Mouse (Mus musculus) heart, postnatal 25 days (tissue): ENCODE results near the gene Nprl3. TPM values are rescaled to one million over a fixed set of nuclear protein-coding genes. Genes with fewer than 3 reads are reported as not detected.
"Not testable (repeated sequence)": the region's sequence is repeated elsewhere in the genome, so short reads cannot be mapped to it uniquely, and the experiment has no call there.

ENCODE experiments used
- DNase-seq: peaks from one replicate; pipeline ENCODE4 v3.0.0; 2022; ENCODE audit warnings: low spot score
- intact Hi-C: fragments of 180-260 bp; cut with DNase I; formaldehyde crosslinking; loops from one replicate; pipeline ENCODE4 v1.15.1; 2025
- total RNA-seq, 2 experiments: library from RNA; stranded (reverse); gene quantifications; 2 replicates each; pipeline ENCODE4 v1.2.3; 2021

Gene Nprl3
- total RNA-seq, 2 experiments from 2014 or later = 26.8 to 29.8 TPM

DNA sequence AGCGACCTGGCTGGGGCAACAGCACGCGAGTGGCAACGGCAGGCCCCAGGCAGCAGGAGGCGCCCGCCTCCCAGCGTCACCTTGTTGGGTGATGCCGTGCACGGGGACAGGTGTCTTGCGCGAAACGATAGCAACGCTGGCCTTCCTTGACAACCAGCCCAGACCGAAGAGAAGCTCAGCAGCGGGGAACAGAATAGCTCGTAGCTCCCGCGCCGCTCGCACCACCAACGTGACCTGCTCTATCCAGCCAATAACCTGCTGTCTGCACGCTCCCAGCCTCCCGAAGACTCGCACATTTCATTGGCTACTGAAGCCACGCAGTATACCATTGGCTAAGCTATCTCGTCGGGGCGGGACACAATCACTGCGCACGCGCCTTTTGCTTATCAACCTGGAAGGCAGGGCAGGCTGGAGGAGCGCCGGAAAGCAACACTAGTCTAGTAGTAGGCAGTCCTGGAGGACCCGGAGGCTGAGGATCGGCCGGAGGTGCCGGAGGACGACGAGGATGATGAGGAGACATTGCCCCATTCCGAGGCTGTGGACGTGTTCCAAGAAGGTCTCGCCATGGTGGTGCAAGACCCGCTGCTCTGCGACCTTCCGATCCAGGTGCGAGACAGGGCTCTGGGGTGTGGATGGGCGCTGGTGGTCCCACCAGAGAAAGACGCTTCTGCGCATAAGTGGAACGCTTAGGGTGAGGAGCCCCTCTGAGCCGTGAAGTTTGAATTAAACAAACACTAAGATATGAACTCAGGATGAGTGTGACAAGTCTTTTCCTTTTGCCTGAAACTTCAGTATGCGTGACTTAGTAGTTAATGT, 62.2 kb downstream of the Nprl3 start, which contains the start of gene Snrnp25:
Gene Snrnp25, plus strand, starts transcription at position 358 of the 816 bp plus-strand sequence.
- DNase-seq = peak; percentile 95
- intact Hi-C loops = loop anchor here (5.0 kb wide), 1 partner anchor 37 kb away; no protein-coding TSS in a partner anchor

DNA sequence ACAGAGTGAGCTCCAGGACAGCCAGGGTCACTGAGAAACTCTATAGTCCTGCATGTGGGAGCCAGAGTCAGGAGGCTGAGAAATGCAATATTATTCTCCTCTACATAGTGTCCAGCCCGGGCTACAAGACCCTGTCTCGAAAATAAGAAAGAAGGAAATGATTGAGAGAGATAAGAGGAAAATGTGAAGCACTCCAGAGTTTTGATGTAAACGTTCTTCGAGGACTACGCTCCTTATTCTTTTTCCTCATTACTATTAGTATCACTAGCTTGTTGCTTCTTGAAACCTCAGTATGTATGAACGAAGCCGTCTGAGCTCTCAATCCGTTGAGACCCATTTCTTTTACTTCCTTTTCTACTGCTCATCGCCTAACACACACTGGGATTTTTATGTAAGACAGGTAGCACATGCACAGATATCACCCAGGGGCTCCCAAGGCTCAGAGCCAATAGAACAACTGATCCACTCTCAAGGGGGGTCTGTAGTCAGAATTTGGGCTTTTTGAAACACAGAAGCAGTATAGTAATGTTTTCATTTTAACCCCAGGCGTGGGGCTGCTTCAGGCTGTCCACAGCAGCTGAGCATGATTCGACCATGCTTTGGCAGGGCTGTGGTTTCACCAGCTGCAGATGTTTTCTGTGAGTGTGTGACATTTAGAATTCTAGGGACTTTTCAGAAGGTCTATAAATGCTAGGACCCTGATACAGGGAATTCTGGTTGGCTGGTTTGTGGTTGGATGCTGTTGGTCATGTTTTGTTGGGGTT, 65.4 kb downstream of the Nprl3 start:
- intact Hi-C loops = no loop called here
- no peak for DNase-seq

DNA sequence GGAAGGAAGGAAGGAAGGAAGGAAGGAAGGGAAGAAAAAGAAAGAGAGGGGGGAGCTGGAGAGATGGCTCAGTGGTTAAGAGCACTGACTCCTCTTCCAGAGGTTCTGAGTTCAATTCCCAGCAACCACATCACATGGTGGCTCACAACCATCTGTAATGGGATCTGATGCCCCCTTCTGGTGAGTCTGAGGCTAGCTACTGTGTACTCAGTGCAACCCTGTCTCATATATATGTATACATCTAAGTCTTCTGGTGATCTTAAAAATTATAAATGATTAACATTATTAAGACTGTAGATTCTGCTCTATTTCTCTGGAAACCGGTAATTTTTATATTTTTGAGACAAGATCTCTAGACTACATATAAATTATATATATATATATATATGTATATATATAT, 66.5 kb downstream of the Nprl3 start:
- intact Hi-C loops, DNase-seq: not testable (repeated sequence)

- no peak for DNase-seq
- intact Hi-C loops = no loop called here
Observed at GRCm38 (mm10) chr11:32200075-32200601, 67.4 kb downstream of the Nprl3 start, which contains the start of gene Il9r. TSS of gene Il9r (minus strand) at chr11:32200279.

DNA sequence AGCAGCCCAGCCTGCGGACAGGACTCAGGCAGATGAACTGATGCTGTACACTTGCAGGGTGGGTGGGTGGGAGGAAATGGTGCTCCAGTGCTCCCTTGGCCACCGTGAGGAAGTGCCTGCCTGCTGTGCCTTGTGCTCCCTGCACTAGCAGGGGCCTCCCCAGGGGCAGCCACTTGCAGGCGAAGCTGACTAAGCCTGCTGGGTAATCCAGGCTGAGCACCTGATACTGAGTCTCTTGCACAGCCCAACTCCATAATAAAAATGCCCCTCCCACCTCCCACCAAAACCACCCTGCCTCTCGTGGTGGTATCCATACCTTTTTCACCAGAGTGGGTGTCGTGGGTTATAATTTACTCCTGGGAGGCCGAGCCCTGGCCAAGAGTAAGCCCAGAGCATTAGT, 68.3 kb downstream of the Nprl3 start:
- intact Hi-C loops = no loop called here

GRCm38 (mm10) chr11:32198256-32198955, 69.1 kb downstream of the Nprl3 start:
- DNase-seq = no peak
- intact Hi-C loops = no loop called here

More for the DNA sequence above, 68.3 kb downstream of the Nprl3 start:
- no peak for DNase-seq

DNA sequence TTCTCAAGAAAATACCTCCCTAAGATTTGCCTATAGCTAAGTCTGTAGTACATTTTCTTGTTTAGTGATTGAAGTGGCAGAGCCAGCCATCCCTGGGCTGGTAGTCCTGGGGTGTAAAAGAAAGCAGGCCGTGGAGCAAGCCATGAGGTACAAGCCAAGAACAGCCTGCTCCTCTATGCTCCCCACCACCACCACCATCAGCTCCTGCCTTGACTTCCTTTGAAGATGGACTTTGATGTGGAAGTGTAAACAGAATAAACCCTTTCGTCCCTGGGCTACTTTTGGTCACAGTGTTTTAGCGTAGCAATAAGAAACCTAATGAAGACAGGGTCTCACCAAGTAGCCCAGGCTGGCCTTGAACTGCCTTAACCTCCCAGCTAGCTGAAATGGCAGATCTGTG, 69.7 kb downstream of the Nprl3 start:
- intact Hi-C loops = no loop called here
- DNase-seq = no peak

- intact Hi-C loops = no loop called here
Observed at GRCm38 (mm10) chr11:32196727-32197126, 70.8 kb downstream of the Nprl3 start.

GRCm38 (mm10) chr11:32195867-32196540, 71.5 kb downstream of the Nprl3 start:
- DNase-seq = no peak
- intact Hi-C loops = no loop called here

More at GRCm38 (mm10) chr11:32196727-32197126, 70.8 kb downstream of the Nprl3 start:
- no peak for DNase-seq

DNA sequence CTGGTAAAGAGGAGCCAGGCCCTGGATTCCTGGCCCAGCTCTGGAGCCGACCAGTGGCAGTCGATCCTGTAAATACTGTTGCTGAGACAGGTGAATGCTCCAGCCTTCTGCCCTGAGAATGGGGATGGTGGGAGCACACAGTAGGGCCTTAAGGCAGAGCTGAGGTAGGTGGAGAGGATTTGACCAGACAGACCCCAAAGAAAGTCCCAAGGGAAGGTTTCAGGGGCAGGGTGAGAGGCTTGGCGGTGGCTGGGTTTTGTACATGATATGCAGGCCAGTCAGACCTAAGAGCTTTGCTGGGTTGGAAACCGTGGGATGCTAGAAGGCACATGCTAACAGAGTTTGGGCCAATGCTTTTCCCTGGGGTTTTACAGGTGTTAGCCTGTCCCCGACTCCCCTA, 72.9 kb downstream of the Nprl3 start:
- no peak for DNase-seq
- intact Hi-C loops = no loop called here

- DNase-seq = no peak
- intact Hi-C loops = no loop called here
Observed at GRCm38 (mm10) chr11:32194086-32194485, 73.4 kb downstream of the Nprl3 start.

- no peak for DNase-seq
- intact Hi-C loops = no loop called here
Observed at GRCm38 (mm10) chr11:32193156-32193555, 74.4 kb downstream of the Nprl3 start.

GRCm38 (mm10) chr11:32190603-32191110, 76.8 kb downstream of the Nprl3 start:
- intact Hi-C loops = no loop called here
- DNase-seq = no peak

DNA sequence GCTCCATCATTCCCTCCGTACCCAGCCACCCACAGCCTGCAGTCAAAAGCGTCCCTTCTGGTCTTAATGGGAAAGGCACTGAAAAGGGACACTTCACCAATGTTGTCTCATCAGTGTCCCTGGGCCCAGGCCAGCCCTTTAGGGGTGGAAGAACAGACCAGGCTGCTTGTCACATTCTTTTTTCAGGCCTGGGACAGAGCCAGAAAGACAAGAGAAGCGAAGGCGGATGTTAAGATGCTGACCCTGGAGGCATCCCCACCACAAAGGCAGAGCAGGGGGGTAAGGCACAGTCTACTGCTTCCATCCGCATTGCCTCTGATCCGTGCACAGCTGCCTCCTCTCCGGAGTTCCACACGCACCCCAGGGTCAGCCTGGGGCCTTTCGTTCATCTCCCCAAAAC, 77.4 kb downstream of the Nprl3 start:
- no peak for DNase-seq

GRCm38 (mm10) chr11:32189434-32189833, 78.1 kb downstream of the Nprl3 start:
- no peak for DNase-seq
- intact Hi-C loops = no loop called here

More for the DNA sequence above, 77.4 kb downstream of the Nprl3 start:
- intact Hi-C loops = no loop called here

DNA sequence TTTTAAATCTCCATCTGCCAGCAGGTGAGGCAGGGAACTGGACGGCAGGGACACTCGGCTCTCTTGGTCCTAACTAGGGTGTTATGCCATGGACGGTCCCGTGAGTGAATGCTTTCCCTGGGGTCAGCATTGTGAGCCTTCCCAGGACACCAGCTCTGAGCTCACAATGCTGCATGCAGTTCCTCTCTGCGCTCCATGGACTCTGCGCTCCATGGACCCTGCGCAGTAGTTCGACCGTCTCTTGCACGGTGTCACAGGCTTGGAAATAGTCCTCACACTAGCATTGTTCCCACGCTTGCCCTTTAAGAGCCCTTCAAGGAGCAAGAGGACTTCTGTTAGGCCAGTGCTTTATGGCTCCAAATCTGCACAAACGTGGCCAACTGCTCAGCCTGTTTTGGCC, 78.6 kb downstream of the Nprl3 start:
- no peak for DNase-seq
- intact Hi-C loops = no loop called here

DNA sequence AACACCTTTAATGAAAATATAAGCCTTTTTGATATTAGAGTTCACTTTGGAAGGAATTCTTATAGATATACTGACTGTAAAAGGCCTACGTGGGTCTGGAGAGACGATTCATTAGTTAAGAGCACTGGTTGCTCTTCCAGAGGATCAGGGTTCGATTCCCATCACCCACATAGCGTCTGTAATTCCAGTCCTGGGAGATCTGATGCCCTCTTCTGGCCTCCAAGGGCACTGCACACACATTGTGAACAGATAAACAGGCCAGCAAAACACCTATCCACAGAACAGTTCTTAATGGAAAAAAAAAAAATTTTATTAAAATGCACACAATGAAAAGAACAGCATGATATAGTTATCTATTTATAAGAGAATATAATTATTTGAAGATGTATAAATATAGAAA, 80.3 kb downstream of the Nprl3 start:
- intact Hi-C loops = no loop called here
- DNase-seq = no peak

DNA sequence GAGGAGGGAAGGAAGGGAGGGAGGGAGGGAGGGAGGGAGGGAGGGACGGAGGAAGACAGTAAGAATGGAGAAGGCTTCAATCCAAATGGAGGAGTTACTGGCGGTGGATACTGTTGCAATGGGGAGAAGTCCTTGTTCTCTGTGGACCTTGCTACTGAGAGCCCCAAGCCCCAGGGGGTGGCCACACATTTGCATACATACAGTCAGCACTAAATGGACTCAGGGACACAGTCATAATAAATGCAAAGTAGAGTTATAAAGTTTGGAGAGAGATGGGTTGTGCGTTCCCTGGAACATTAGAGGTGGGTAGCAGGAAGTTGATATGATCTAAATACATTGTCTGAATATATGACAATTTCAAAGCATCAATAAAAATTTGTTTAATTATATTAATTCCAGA, 81.5 kb downstream of the Nprl3 start:
- intact Hi-C loops = no loop called here
- DNase-seq = no peak

GRCm38 (mm10) chr11:32184469-32184868, 83.0 kb downstream of the Nprl3 start:
- intact Hi-C loops = loop anchor here (5.0 kb wide), 1 partner anchor 118 kb away; the partner anchor contains the start of gene Hbq1a
- DNase-seq = no peak
